Mouse (Mus musculus): ENCODE data around the gene Selenov. TPM values are rescaled to one million over a fixed set of nuclear protein-coding genes. Genes with fewer than 3 reads are reported as not detected.

The Selenov gene
- polyA plus RNA-seq (2017; shearing (Covaris generic)): not detected

GRCm38 (mm10) chr7:28290638-28291590, at the start of gene Selenov:
Gene Selenov (minus strand): TSS chr7:28291186.

GRCm38 (mm10) chr7:28338108-28338998, 47.4 kb upstream of the Selenov start, which contains the start of gene Supt5:
Gene Supt5 (minus strand): TSS chr7:28338746.

GRCm38 (mm10) chr7:28311926-28312543, 21.0 kb upstream of the Selenov start, which contains the start of gene Timm50:
Gene Timm50 (minus strand): TSS chr7:28312072.

GRCm38 (mm10) chr7:28301616-28302433, 10.8 kb upstream of the Selenov start, which contains the start of gene Dll3:
Gene Dll3 (minus strand): TSS chr7:28302238.

GRCm38 (mm10) chr7:28277615-28278278, 13.2 kb downstream of the Selenov start, which contains the start of gene Eid2b:
Gene Eid2b (plus strand): TSS chr7:28277739.

GRCm38 (mm10) chr7:28267129-28268041, 23.6 kb downstream of the Selenov start, which contains the start of gene Eid2:
Gene Eid2 (plus strand): TSS chr7:28267881.

Other genes starting within 250 kb of the Selenov start
- gene Psmc4, start 241.1 kb downstream of the Selenov start, polyA plus RNA-seq (2017; shearing (Covaris generic)): 136 TPM
- gene Fcgbp, start 219.9 kb downstream of the Selenov start, polyA plus RNA-seq (2017; shearing (Covaris generic)): 0.11 TPM
- not detected for gene 9530053A07Rik, start 161.7 kb downstream of the Selenov start, polyA plus RNA-seq (2017; shearing (Covaris generic))
- 190 TPM for gene Fbl, start 121.5 kb downstream of the Selenov start, polyA plus RNA-seq (2017; shearing (Covaris generic))
- 8.8 TPM for gene Dyrk1b, start 111.7 kb downstream of the Selenov start, polyA plus RNA-seq (2017; shearing (Covaris generic))
- gene Eid2, start 23.3 kb downstream of the Selenov start, polyA plus RNA-seq (2017; shearing (Covaris generic)): 10.9 TPM
- gene Eid2b, start 13.4 kb downstream of the Selenov start, polyA plus RNA-seq (2017; shearing (Covaris generic)): 1.2 TPM
- not detected for gene Dll3, start 11.1 kb upstream of the Selenov start, polyA plus RNA-seq (2017; shearing (Covaris generic))
- gene Timm50, start 20.9 kb upstream of the Selenov start, polyA plus RNA-seq (2017; shearing (Covaris generic)): 50.0 TPM
- 178 TPM for gene Supt5, start 47.6 kb upstream of the Selenov start, polyA plus RNA-seq (2017; shearing (Covaris generic))
- gene Rps16, start 59.5 kb upstream of the Selenov start, polyA plus RNA-seq (2017; shearing (Covaris generic)): 900 TPM
- gene Plekhg2, start 81.4 kb upstream of the Selenov start, polyA plus RNA-seq (2017; shearing (Covaris generic)): 31.8 TPM
- 618 TPM for gene Zfp36, start 89.1 kb upstream of the Selenov start, polyA plus RNA-seq (2017; shearing (Covaris generic))
- gene Med29, start 101.5 kb upstream of the Selenov start, polyA plus RNA-seq (2017; shearing (Covaris generic)): 18.6 TPM
- 136 TPM for gene Paf1, start 101.8 kb upstream of the Selenov start, polyA plus RNA-seq (2017; shearing (Covaris generic))
- 536 TPM for gene Gmfg, start 146.3 kb upstream of the Selenov start, polyA plus RNA-seq (2017; shearing (Covaris generic))
- gene Lrfn1, start 160.8 kb upstream of the Selenov start, polyA plus RNA-seq (2017; shearing (Covaris generic)): 1.8 TPM
- not detected for gene Ifnl2, start 219.3 kb upstream of the Selenov start, polyA plus RNA-seq (2017; shearing (Covaris generic))
- not detected for gene Ifnl3, start 231.7 kb upstream of the Selenov start, polyA plus RNA-seq (2017; shearing (Covaris generic))
- gene Sycn, start 249.7 kb upstream of the Selenov start, polyA plus RNA-seq (2017; shearing (Covaris generic)): not detected